Mouse (Mus musculus) thymus, adult 2 months (tissue): Measurements from ENCODE around the gene Lypd3. TPM values are rescaled to one million over a fixed set of nuclear protein-coding genes. Genes with fewer than 3 reads are reported as not detected.
"Not testable (repeated sequence)": the region's sequence is repeated elsewhere in the genome, so short reads cannot be mapped to it uniquely, and the experiment has no call there.

Experiments
- DNase-seq: peaks from one replicate; pipeline ENCODE4 v3.0.0; 2021
- H3K27ac ChIP-seq: fragments of 200-500 bp; 2 replicates; pipeline ENCODE4 v1.5.1; 2012; ENCODE audit warnings: low read length, control low read depth; ENCODE audit not compliant: control insufficient read depth, insufficient read depth
- H3K27me3 ChIP-seq: fragments of 200-500 bp; 2 replicates; pipeline ENCODE4 v1.6.1; 2012; ENCODE audit warnings: mild to moderate bottlenecking, low read length, moderate library complexity, mixed read lengths; ENCODE audit not compliant: control insufficient read depth, insufficient read depth
- H3K36me3 ChIP-seq: fragments of 200-500 bp; 2 replicates; pipeline ENCODE4 v1.6.1; 2012; ENCODE audit warnings: mild to moderate bottlenecking, low read length, moderate library complexity; ENCODE audit not compliant: control insufficient read depth, insufficient read depth
- H3K4me1 ChIP-seq: fragments of 200-500 bp; replicated peaks from 2 replicates; pipeline ENCODE4 v1.6.1; 2012; ENCODE audit warnings: low read length; ENCODE audit not compliant: control insufficient read depth, insufficient read depth
- H3K4me3 ChIP-seq: fragments of 200-500 bp; 2 replicates; pipeline ENCODE4 v1.5.1; 2012; ENCODE audit warnings: mild to moderate bottlenecking, low read length, control low read depth, moderate library complexity; ENCODE audit not compliant: control insufficient read depth, insufficient read depth
- CTCF ChIP-seq: fragments of 200-500 bp; IDR thresholded peaks from 2 replicates; pipeline ENCODE4 v1.5.1; 2012; ENCODE audit warnings: mild to moderate bottlenecking, control low read depth, low read length, moderate library complexity, borderline replicate concordance; ENCODE audit not compliant: control insufficient read depth, poor library complexity, insufficient read depth; ENCODE audit errors: extremely low read depth
- POLR2A ChIP-seq: fragments of 200-500 bp; IDR thresholded peaks from 2 replicates; pipeline ENCODE4 v1.6.1; 2012; ENCODE audit warnings: mild to moderate bottlenecking, low read length, control low read depth, moderate library complexity; ENCODE audit not compliant: control insufficient read depth, poor library complexity, insufficient read depth; ENCODE audit errors: extremely low read depth
- WGBS: fragments of 180-500 bp; shearing (Covaris S2); methylation state at CpG from one replicate; pipeline ENCODE4 v1.1.7; 2018; 5-methylcytosine and 5-hydroxymethylcytosine counted together
- polyA plus RNA-seq: library from polyadenylated mRNA; depleted of rRNA; stranded (reverse); fragments of >200 nt; gene quantifications from 2 replicates; pipeline ENCODE4 v1.2.3, GENCODE M21; 2012

Lypd3 gene
- polyA plus RNA-seq, 1 experiment: 4.7 TPM

DNA sequence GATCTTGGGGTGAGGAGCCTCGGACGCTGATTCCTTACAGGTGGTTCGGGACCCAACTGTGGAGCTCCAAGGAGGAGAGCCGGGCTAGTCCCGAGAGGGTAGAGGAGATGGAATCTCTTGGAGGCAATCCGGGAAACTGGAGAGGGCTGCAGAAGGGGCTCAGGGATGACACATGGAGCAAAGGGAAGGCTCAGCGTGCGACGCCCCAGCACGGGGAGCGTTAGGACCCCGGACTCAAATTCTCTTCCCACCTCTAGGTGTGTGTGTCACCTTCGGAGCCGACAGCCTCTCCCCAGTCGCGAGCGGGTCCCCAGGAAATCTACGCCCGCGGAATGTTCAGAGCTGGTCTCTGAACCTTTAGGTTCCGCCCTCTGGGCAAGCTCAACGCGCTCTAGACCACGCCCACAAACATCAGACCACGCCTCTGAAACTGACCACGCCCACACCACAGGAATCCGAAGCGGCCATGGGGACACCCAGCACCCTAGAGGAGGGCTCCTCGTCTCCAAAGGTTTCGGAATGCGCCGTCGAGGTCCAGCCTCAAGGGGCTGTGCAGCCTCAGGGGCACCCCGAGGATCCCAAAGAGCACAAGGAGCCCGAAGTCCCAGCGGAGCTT lies 25.4 kb upstream of the Lypd3 start:
- DNase-seq: peak; percentile 97
- Histone ChIP-seq H3K27ac (peak overlapping the region; percentile 71), H3K4me1 (peaks cover 40% of the 10 kb centered on the region), H3K27me3 (no peaks in the 10 kb centered on the region), H3K4me3 (peak overlapping the region; percentile 62), H3K36me3 (no peaks in the 10 kb centered on the region)
- TF ChIP-seq CTCF: no peak
- peak; percentile 73; the same call in 1 of the 2 replicates for TF ChIP-seq POLR2A
- WGBS: 0% methylated on average over 36 of the region's 36 CpGs

DNA sequence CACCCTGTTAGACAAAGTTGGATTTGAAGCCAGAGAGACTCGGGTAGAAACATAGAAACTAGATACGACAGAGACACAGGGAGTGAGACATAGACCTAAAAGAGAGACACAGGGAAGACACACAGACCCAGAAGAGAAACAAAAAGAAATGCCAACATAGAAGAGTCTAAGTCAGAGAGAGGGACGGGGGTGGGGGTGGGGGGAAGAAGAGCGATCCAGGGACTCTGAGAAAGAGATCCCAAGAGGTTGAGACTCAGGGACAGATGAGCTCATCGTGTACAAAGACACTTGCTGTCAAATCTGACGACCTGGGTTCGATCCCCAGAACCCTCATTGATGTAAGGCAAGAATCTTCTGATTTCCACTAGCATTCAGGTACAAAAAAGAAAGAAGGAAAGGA lies 24.6 kb upstream of the Lypd3 start:
- Histone ChIP-seq H3K27me3 (no peaks in the 10 kb centered on the region), H3K4me3 (peak overlapping the region; percentile 62), H3K4me1 (peaks cover 46% of the 10 kb centered on the region), H3K27ac (no peak overlapping the region), H3K36me3 (no peaks in the 10 kb centered on the region)
- no peak for DNase-seq
- WGBS: 14% methylated on average over 7 of the region's 7 CpGs
- TF ChIP-seq CTCF: no peak
- TF ChIP-seq POLR2A: no peak

DNA sequence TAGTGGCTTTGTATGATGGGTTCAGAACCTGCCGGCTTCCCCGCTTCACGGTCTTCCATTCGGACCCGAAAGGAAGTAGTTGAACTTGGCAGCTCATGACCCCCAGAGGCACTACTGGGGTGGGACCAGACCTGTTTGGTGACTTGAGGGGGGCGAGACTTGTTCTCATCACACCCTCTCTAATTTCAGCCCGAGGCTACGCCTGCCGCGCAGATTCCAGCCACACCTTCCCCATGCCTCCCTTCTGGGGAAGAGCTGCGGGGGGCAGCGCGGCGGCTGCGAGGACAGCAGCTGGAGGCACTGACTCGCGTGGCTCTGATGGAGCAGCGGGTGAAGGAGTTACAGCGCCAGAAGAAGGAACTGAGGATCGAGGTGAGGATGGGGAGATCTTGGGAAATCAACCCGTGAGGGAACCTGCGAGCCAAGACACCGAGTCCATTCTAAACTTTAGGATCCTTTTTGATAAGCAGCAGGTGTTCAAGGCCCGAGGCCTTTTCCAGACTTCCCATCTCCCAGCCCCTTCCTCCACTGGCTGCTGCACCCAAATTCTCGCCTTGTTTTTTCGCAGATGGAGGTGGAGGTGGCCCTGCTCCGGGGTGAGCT lies 23.9 kb upstream of the Lypd3 start:
- DNase-seq: no peak
- Histone ChIP-seq H3K4me3 (0 out of 2 replicates have a peak overlapping the region, but pooled peaks have one; percentile 1), H3K27me3 (no peaks in the 10 kb centered on the region), H3K27ac (no peak overlapping the region), H3K36me3 (no peaks in the 10 kb centered on the region), H3K4me1 (peaks cover 52% of the 10 kb centered on the region)
- WGBS: 39% methylated on average over 27 of the region's 27 CpGs
- no peak for TF ChIP-seq POLR2A
- TF ChIP-seq CTCF: no peak

DNA sequence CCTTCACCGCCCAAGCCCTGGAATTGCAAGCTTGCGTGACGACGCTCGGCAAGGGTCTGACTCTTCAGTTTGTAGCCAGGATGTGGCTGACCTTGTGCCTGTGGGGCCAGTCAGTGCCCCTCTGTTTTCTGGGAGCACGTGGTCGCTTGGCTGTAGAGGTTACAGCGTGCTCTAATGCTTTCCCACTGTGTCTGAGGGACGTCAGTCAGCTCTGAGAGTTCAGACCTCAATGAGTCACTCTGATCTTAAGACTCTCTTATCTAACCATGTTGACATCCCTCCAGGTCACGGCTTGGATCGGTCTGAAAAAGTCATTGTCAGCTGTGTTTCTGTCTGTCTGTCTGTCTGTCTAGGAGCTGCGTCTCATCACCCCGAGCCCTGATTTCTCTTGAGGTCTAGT lies 21.5 kb upstream of the Lypd3 start:
- Histone ChIP-seq H3K4me1 (peaks cover 48% of the 10 kb centered on the region), H3K27me3 (no peaks in the 10 kb centered on the region), H3K36me3 (peaks cover 1% of the 10 kb centered on the region; the same call in 1 of the 2 replicates), H3K4me3 (no peak overlapping the region), H3K27ac (no peak overlapping the region)
- 88% methylated on average over 13 of the region's 13 CpGs for WGBS
- DNase-seq: no peak
- TF ChIP-seq CTCF (no peak), POLR2A (no peak)

DNA sequence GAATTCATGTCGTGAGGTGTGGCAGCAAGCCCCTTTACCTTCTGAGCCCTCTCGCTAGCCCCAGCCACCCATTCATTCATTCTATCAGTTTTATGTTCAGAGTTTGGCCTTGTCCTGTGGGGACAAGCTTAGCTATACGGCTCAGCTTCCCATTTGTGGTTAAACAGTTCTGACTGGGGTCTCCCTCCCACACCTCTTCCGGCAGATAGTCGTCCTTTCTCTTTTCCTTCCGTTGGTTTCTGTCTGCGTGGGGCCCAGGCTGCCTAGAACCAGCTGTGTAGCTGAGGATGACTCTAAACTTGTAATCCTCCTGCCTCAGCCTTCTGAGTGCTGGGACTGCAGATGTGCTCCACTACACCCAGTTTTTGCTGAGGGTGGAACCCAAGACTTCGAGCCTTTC lies 18.6 kb upstream of the Lypd3 start:
- TF ChIP-seq CTCF: no peak
- no peak for TF ChIP-seq POLR2A
- Histone ChIP-seq H3K4me1 (peaks cover 28% of the 10 kb centered on the region), H3K27ac (no peak overlapping the region; the same call in 1 of the 2 replicates), H3K4me3 (no peak overlapping the region), H3K27me3 (no peaks in the 10 kb centered on the region), H3K36me3 (peaks cover 12% of the 10 kb centered on the region)
- 22% methylated on average over 8 of the region's 8 CpGs for whole genome bisulfite sequencing
- no peak for DNase-seq

DNA sequence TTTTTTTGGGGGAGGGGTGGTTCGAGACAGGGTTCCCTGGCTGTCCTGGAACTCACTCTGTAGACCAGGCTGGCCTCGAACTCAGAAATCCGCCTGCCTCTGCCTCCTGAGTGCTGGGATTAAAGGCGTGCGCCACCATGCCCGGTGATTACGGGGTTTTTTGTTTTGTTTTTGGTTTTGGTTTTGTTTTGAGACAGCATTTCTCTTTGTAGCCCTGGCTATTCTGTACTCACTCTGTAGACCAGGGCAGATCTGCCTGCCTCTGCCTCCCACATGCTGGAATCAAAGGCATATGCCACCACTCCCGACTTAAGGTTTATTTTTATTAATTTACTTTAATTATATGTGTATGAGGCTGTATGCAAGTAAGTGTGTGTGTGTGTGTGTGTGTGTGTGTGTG lies 18.0 kb upstream of the Lypd3 start:
- H3K27ac ChIP-seq, H3K27me3 ChIP-seq, H3K4me3 ChIP-seq, DNase-seq: not testable (repeated sequence)
- H3K36me3 ChIP-seq: peaks cover 17% of the 10 kb centered on the region
- 88% methylated on average over 8 of the region's 8 CpGs for WGBS
- H3K4me1 ChIP-seq: peaks cover 26% of the 10 kb centered on the region

DNA sequence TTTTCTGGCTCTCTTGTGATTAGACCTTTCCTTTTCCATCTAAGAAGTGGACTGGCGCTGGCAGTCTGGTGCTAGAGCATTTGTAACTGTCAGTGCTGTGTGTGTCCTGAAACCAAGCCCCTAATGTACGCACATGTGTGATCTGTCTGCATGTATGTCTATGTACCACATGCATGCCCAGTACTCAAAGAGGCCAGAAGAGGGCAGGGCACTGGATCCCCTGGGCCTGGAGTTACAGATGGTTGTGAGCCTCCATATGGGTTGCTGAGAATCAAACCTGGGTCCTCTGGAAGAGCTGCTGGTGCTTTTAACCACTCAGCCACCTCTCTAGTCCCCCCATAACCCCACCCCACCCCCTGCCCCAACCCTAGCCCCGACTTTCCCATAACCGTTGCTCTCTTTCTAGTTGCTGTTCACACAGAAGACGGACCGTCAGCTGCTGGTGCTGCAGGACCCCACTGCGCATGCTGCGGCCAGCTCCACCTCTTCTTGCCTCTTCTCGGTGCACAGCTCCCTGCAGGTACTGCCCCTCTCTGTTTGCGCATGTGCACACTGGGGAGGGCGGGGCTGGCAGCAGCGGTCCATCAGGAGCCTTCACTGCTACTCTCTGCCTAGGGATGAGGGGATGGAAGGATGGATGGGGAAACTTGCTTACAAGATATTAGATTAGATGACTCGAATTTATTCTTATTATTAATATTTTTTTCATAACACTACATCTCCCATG lies 16.5 kb upstream of the Lypd3 start:
- Histone ChIP-seq H3K4me1 (peaks cover 26% of the 10 kb centered on the region), H3K36me3 (peaks cover 24% of the 10 kb centered on the region)
- WGBS: 94% methylated on average over 13 of the region's 13 CpGs

More for the DNA sequence above, 16.5 kb upstream of the Lypd3 start:
- no peak overlapping the region for H3K4me3 ChIP-seq
- H3K27ac ChIP-seq: no peak overlapping the region
- DNase-seq: no peak
- no peak for TF ChIP-seq CTCF
- no peak for TF ChIP-seq POLR2A
- no peaks in the 10 kb centered on the region for H3K27me3 ChIP-seq
